Mouse (Mus musculus) neural tube, embryonic 11.5 days (tissue): ENCODE measurements at regions not wholly inside any gene's neighbourhood (a gene's known extent, or its start where the extent isn't known, plus 50 kb on each side); places are given as distances from the start of the nearest gene placed in this dataset.

Experiments used
- ATAC-seq: fragments of 200-750 bp; cut with Nextera tagmentation; 2 replicates; pipeline ENCODE4 v1.8.0; 2017; ENCODE audit warnings: moderate number of reproducible peaks, mild to moderate bottlenecking, moderate TSS enrichment, moderate library complexity; ENCODE audit not compliant: insufficient read depth, low FRiP score, low TSS enrichment
- DNase-seq: peaks from one replicate; pipeline ENCODE4 v3.0.0-alpha.2; 2015; ENCODE audit warnings: low spot score
- H3K27ac ChIP-seq: fragments of 300-500 bp; sonication (generic); 2 replicates; pipeline ENCODE4 v1.5.1; 2014; ENCODE audit warnings: low read depth, mild to moderate bottlenecking, low read length
- H3K27me3 ChIP-seq: fragments of 300-500 bp; sonication (generic); 2 replicates; pipeline ENCODE4 v1.6.1; 2014; ENCODE audit warnings: mild to moderate bottlenecking, low read length, mixed read lengths; ENCODE audit not compliant: control insufficient read depth, insufficient read depth
- H3K36me3 ChIP-seq: fragments of 300-500 bp; sonication (generic); 2 replicates; pipeline ENCODE4 v1.6.1; 2014; ENCODE audit warnings: mild to moderate bottlenecking, low read length, moderate library complexity, mixed read lengths; ENCODE audit not compliant: control insufficient read depth, insufficient read depth
- H3K4me1 ChIP-seq: fragments of 300-500 bp; sonication (generic); 2 replicates; pipeline ENCODE4 v1.6.1; 2014; ENCODE audit warnings: low read length, mixed read lengths; ENCODE audit not compliant: control insufficient read depth, insufficient read depth
- H3K4me2 ChIP-seq: fragments of 300-500 bp; sonication (generic); 2 replicates; pipeline ENCODE4 v1.6.1; 2014; ENCODE audit warnings: low read depth, mild to moderate bottlenecking, moderate library complexity
- H3K4me3 ChIP-seq: fragments of 300-500 bp; sonication (generic); 2 replicates; pipeline ENCODE4 v1.5.1; 2014; ENCODE audit warnings: low read depth, low read length
- H3K9ac ChIP-seq: fragments of 300-500 bp; sonication (generic); 2 replicates; pipeline ENCODE4 v1.6.1; 2014; ENCODE audit warnings: mild to moderate bottlenecking, low read length
- H3K9me3 ChIP-seq: fragments of 300-500 bp; sonication (generic); 2 replicates; pipeline ENCODE4 v1.6.1; 2016; ENCODE audit warnings: low read length; ENCODE audit not compliant: control insufficient read depth
- WGBS: fragments of 180-500 bp; shearing (Covaris S2); extraction: QIAGEN DNeasy Blood & Tissue Kit; methylation state at CpG from one replicate; pipeline ENCODE4 v1.1.7; 2014; 5-methylcytosine and 5-hydroxymethylcytosine counted together

- Histone ChIP-seq H3K9ac (no peak overlapping the region), H3K4me3 (no peak overlapping the region), H3K4me1 (no peaks in the 10 kb centered on the region), H3K9me3 (no peaks in the 10 kb centered on the region), H3K4me2 (no peak overlapping the region), H3K27ac (no peak overlapping the region), H3K27me3 (no peaks in the 10 kb centered on the region), H3K36me3 (no peaks in the 10 kb centered on the region)
- WGBS, result 89% methylated on average over 13 of the region's 13 CpGs
- DNase-seq, result no peak
- no peak for ATAC-seq
Observed at GRCm38 (mm10) chr3:137077718-137078599, 262.9 kb upstream of the Emcn start.

GRCm38 (mm10) chr3:137078600-137078975 lies 262.3 kb upstream of the Emcn start:
- no peak overlapping the region for H3K27ac ChIP-seq
- no peaks in the 10 kb centered on the region for H3K4me1 ChIP-seq
- H3K27me3 ChIP-seq, result no peaks in the 10 kb centered on the region
- WGBS, result 92% methylated on average over 3 of the region's 3 CpGs
- no peak overlapping the region for H3K9ac ChIP-seq
- H3K36me3 ChIP-seq, result no peaks in the 10 kb centered on the region
- ATAC-seq (no peak), DNase-seq (no peak)
- H3K4me2 ChIP-seq, result no peak overlapping the region
- H3K9me3 ChIP-seq, result no peaks in the 10 kb centered on the region
- no peak overlapping the region for H3K4me3 ChIP-seq

- H3K4me2 ChIP-seq, result no peak overlapping the region
- H3K9ac ChIP-seq, result no peak overlapping the region
- ATAC-seq, result no peak
- DNase-seq, result no peak
- no peaks in the 10 kb centered on the region for H3K9me3 ChIP-seq
- H3K27me3 ChIP-seq, result no peaks in the 10 kb centered on the region
- H3K4me1 ChIP-seq, result no peaks in the 10 kb centered on the region
- no peak overlapping the region for H3K27ac ChIP-seq
- no peaks in the 10 kb centered on the region for H3K36me3 ChIP-seq
- no peak overlapping the region for H3K4me3 ChIP-seq
- 93% methylated on average over 8 of the region's 8 CpGs for WGBS
Observed at GRCm38 (mm10) chr3:137086896-137087295, 254.0 kb upstream of the Emcn start.

GRCm38 (mm10) chr3:137100627-137101404 lies 240.1 kb upstream of the Emcn start:
- ATAC-seq (no peak), DNase-seq (no peak)
- Histone ChIP-seq H3K9me3 (no peaks in the 10 kb centered on the region), H3K4me1 (no peaks in the 10 kb centered on the region), H3K36me3 (no peaks in the 10 kb centered on the region), H3K27ac (no peak overlapping the region), H3K9ac (no peak overlapping the region), H3K4me2 (no peak overlapping the region), H3K4me3 (no peak overlapping the region), H3K27me3 (no peaks in the 10 kb centered on the region)
- 69% methylated on average over 4 of the region's 4 CpGs for WGBS

- H3K27ac ChIP-seq, result no peak overlapping the region
- H3K27me3 ChIP-seq, result no peaks in the 10 kb centered on the region
- no peak overlapping the region for H3K9ac ChIP-seq
- no peak for DNase-seq
- ATAC-seq, result no peak
- WGBS, result 89% methylated on average over 1 of the region's 1 CpGs
- H3K36me3 ChIP-seq, result no peaks in the 10 kb centered on the region
- no peaks in the 10 kb centered on the region for H3K4me1 ChIP-seq
- H3K9me3 ChIP-seq, result no peaks in the 10 kb centered on the region
- no peak overlapping the region for H3K4me3 ChIP-seq
- no peak overlapping the region for H3K4me2 ChIP-seq
Observed at GRCm38 (mm10) chr3:137105930-137106329, 234.9 kb upstream of the Emcn start.

- H3K27ac ChIP-seq, result no peak overlapping the region
- DNase-seq (no peak), ATAC-seq (no peak)
- no peak overlapping the region for H3K4me2 ChIP-seq
- no peak overlapping the region for H3K9ac ChIP-seq
- H3K9me3 ChIP-seq, result no peaks in the 10 kb centered on the region
- H3K36me3 ChIP-seq, result no peaks in the 10 kb centered on the region
- no peaks in the 10 kb centered on the region for H3K27me3 ChIP-seq
- no peak overlapping the region for H3K4me3 ChIP-seq
- WGBS, result 95% methylated on average over 2 of the region's 2 CpGs
- no peaks in the 10 kb centered on the region for H3K4me1 ChIP-seq
Observed at GRCm38 (mm10) chr3:137108197-137108596, 232.7 kb upstream of the Emcn start.

- Histone ChIP-seq H3K9ac (no peak overlapping the region), H3K4me3 (no peak overlapping the region), H3K9me3 (no peaks in the 10 kb centered on the region), H3K4me1 (no peaks in the 10 kb centered on the region), H3K27ac (no peak overlapping the region), H3K4me2 (no peak overlapping the region), H3K36me3 (no peaks in the 10 kb centered on the region), H3K27me3 (no peaks in the 10 kb centered on the region)
- no peak for DNase-seq
- WGBS, result 88% methylated on average over 9 of the region's 9 CpGs
- ATAC-seq, result no peak
Observed at GRCm38 (mm10) chr3:137109786-137110185, 231.1 kb upstream of the Emcn start.

GRCm38 (mm10) chr3:137110485-137110884 lies 230.4 kb upstream of the Emcn start:
- H3K9ac ChIP-seq, result no peak overlapping the region
- no peaks in the 10 kb centered on the region for H3K9me3 ChIP-seq
- DNase-seq (no peak), ATAC-seq (no peak)
- no peaks in the 10 kb centered on the region for H3K4me1 ChIP-seq
- H3K4me3 ChIP-seq, result no peak overlapping the region
- no peaks in the 10 kb centered on the region for H3K27me3 ChIP-seq
- 83% methylated on average over 4 of the region's 4 CpGs for WGBS
- no peak overlapping the region for H3K27ac ChIP-seq
- no peaks in the 10 kb centered on the region for H3K36me3 ChIP-seq
- H3K4me2 ChIP-seq, result no peak overlapping the region

GRCm38 (mm10) chr3:137129967-137130366 lies 210.9 kb upstream of the Emcn start:
- H3K4me2 ChIP-seq, result no peak overlapping the region
- DNase-seq, result no peak
- H3K36me3 ChIP-seq, result no peaks in the 10 kb centered on the region
- 92% methylated on average over 4 of the region's 4 CpGs for WGBS
- H3K27ac ChIP-seq, result no peak overlapping the region
- H3K9me3 ChIP-seq, result no peaks in the 10 kb centered on the region
- H3K4me3 ChIP-seq, result no peak overlapping the region
- no peak for ATAC-seq
- no peaks in the 10 kb centered on the region for H3K27me3 ChIP-seq
- no peaks in the 10 kb centered on the region for H3K4me1 ChIP-seq
- no peak overlapping the region for H3K9ac ChIP-seq
